Mouse (Mus musculus) CH12F3 (cell line): ENCODE data around the gene Gm5751.
"Not testable (repeated sequence)": the region's sequence is repeated elsewhere in the genome, so short reads cannot be mapped to it uniquely, and the experiment has no call there.

ENCODE experiments used
- in situ Hi-C: fragments of 300-500 bp; cut with MboI; formaldehyde crosslinking; loops from 2 replicates; pipeline ENCODE4 v1.14.3; 2020; ENCODE audit warnings: low sequenced_read_pairs

Gm5751 gene

DNA sequence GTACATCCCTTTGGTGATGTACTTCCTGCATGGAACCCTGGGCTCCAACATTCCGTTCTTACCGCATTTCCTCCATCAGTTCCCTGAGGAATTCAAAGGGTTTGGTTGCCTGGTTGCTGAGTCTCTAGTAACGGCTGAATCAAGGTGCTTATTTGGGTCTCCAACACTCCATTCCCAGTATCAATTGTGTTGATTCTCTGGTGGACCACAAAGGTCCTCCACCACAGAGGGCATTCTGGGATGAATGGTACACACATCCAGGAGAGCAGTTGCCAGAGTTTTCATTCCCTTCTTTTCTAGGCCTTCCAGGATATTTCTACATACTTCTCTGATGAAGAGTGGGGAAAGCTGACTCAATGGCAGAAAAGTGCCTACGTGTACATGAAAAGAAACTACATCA lies at the start of gene Gm5751:
Gene Gm5751 (plus strand): TSS at position 301 of the 400 bp plus-strand sequence.
- in situ Hi-C loops, result not testable (repeated sequence)

DNA sequence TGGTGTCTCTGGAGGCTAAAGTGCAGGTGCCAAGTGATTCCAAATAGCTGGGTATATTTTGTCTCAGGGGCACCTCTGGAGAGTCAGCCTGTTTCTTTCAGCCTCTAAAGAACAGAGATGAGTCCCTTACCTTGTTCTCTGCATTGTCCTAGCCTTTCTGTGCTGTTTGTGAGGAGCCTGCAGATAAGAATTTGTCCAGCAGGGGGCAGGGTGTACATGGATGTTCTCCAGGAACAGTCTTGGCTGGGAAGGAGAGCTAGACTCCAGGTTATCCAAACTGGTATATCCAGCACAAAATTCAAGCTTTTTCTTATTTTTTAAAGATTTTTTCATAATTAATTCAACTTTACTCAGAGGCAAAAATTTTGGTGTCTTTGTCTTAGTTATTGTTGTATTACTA lies 42.0 kb upstream of the Gm5751 start:
- in situ Hi-C loops, result no loop called here

DNA sequence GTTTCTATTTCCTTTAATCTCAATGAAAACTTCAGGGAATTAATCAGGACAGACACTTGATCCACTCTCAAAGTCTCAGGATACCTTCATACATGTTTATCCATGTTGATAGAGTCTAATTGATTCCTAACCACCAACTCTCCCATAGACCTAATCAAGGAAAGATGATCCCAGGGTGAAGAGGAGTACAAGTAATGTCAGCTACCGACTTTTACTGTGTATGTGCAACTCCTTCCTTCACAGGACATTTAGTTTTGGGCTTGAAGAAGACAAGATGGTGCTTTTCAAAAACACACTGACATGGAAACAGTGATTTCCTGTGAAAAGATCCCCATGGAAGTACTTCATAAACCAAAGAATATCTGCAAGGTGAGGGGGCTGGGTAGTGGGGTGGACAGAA lies 30.4 kb upstream of the Gm5751 start, which contains the start of gene Gm6592:
Gene Gm6592 (plus strand): TSS at position 301 of the 400 bp plus-strand sequence.
- in situ Hi-C loops, result no loop called here

DNA sequence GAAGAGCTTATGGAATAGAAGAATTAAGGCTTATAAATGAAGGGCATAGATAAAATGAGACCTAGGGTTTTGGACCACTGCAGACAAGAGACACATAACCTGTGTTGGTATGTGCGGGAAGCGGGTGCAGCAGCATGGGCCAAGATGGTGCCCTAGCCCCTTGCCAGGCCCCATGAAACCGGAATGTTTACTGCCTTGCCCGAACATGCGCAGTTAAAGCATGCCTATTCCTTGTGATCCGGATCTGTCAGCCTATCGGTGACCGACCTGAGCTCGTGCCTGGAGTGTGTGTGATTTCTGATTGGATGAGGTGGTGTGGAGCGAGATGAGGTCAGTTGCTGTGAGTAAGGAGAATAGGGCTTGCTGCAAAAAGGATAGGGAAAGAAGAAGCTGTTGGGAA lies 21.6 kb upstream of the Gm5751 start:
- in situ Hi-C loops, result no loop called here

DNA sequence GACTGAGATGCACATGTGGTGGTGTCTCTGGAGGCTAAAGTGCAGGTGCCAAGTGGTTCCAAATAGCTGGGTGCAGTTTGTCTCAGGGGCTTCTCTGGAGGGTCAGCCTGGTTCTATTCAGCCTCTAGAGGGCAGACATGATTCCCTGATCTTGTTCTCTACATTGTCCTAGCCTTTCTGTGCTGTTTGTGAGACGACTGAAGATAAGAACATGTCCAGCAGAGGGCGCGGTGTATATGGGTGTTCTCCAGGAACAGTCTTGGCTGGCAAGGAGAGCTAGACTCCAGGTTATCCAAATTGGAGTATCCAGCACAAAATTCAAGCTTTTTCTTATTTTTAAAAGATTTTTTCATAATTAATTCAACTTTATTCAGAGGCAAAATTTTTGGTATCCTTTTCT lies 9.7 kb upstream of the Gm5751 start:
- in situ Hi-C loops, result not testable (repeated sequence)

DNA sequence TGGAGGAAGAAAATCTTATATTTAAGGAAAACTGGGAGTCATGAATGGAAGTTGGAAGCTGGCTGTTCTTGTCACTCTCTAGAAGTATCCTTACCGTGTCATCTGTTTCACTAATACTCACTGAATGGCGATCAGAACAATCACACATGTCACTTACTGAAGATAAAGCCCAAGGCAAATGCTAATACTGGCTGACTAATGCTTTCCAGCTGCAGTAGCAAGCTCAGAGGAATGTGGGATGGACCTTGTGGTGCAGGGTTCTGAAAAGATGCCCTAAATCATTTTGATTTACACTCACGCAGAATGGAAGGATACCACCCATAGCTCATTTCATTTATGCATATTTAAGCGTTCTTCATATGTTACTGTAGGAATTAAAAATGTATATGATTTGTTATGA lies 10.3 kb downstream of the Gm5751 start:
- in situ Hi-C loops, result no loop called here

DNA sequence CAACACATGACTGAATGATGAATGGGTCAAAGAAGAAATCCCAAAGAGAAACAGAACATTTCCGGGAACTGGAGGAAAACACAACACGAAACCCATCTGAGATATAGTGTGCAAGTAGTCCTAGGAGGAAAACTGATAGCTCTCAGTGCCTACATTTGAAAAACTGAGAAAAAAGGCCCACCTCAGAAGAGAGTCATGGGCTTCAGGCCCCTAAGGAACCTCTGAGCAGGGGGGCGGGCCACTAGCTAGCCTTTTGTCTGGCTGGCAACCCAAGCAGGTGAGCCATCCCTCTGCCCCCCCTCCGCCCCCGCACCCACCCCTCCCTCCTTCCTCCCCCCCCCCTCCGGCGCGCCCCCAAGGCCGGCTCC lies 17.9 kb downstream of the Gm5751 start:
- in situ Hi-C loops, result no loop called here

DNA sequence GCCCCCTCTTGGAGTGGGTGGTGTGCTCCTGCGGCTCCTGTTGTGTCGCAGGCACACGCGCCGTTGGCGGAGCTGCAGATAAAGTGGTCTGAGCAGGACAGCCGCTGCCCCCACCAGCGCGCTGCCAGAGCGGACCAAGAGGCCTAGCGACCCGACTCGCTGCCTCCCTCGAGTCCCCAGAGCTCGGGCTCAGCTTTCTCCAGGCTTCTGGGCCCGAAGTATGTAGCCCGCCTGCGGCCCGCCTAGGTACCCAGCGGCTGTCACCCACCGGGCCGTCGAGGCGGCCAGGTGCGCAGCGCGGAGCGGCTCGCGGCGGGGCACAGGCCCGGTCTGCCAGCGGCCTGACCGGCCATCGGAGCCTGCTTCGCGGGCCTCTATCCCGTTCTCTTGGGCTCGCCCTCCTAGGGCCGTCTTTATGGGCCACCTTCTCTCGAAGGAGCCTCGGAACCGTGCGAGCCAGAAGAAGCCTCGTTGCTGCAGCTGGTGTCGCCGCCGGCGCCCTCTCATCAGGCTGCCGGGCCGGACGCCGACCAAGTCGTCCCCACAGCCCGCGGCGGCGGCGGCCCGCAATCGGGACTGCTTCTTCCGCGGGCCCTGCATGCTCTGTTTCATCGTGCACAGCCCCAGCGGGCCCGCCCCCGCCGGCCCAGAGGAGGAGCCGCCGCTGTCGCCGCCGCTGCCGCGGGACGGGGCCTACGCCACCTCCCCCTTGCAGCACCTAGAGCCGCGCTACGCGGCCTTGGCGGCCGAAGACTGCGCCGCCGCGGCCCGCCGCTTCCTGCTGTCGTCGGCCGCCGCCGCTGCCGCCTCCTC lies 18.5 kb downstream of the Gm5751 start, which contains the start of gene B630019K06Rik:
Gene B630019K06Rik (plus strand): TSS at position 40 of the 813 bp plus-strand sequence.
- in situ Hi-C loops, result no loop called here

DNA sequence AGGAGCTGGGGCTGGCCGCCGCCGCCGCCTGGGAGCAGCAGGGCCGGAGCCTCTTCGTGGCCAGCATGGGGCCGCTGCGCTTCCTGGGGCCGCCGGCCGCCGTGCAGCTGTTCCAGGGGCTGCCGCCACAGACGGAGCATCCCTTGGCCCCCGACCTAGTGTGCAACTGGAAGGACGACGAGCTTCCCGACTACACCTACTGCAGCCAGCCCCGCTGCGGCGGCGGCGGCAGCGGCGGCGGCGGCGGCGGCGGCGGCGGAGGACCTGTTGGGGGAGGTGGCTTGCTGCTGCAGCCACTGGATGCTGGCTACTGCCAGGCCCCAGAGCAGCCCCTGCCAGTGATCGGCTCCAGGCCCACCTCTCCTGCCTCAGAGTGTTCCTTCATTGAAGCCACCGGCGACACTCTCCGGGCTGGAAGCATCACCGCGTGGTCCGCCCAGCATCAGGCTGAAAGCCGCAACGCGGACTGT lies 19.2 kb downstream of the Gm5751 start:
- in situ Hi-C loops, result no loop called here

DNA sequence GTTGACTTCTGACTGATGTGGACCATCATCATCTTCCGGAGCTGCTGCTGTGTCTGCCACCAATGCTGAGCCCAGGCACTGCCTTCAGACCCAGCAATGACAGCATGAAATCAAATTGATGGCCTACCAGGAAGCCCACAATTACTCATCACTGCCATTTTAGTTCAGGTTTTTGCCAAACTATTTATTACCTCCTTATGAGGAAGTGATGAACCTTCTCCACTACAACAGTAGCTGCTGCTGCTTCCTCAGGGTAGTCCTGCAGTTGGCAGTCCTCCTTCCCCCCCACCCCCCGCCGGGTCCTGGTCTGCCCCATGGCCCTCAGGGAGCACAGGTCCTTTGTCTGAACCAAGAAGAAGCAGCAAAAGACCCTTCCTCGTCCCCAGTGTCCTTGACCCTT lies 26.8 kb downstream of the Gm5751 start:
- in situ Hi-C loops, result no loop called here

DNA sequence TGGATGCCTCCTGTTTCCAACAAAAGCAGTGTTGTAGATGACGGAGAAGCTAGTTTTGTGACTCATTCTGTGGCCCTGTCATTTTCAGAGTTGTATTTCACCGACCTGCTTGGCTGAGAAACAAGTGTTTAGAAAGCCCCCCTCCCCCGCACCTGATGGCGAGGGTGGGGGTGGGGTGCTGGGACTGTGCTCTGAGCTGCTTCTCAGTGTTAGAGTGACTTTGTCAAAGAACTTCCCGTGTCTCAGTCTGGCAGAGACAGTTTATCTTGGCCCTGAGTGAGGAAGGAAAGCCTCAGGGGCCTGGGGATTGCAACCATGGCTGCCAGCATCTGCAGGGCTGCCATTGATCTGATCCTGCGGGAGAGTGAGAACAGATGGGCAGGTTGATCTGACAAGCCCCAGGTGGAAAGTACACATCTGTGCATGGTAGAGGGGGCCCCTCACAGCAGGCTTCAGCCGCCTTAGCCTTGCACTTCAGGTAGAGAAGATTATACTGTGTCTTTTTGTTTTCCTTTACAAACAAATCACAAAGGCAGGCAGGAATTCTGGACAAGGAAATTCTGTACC lies 27.9 kb downstream of the Gm5751 start:
- in situ Hi-C loops, result no loop called here

DNA sequence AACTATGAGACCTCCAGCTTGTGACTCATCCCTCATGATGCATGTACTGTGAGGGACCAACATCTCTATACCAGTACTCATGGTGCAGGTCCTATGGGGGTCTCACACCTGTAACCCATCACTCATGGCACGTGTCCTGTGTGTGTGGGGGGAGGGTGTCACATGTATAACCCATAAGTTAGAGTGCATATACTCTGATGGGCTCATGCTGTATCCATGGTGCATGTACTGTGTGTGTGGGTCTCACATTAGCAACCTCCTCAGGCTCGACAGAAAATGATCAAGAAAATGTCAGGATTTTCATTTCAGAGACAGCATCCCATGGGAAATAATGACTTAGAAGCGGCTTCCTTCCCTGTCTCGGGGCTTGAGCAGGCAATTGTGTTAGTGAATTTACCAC lies 47.0 kb downstream of the Gm5751 start:
- in situ Hi-C loops, result no loop called here

DNA sequence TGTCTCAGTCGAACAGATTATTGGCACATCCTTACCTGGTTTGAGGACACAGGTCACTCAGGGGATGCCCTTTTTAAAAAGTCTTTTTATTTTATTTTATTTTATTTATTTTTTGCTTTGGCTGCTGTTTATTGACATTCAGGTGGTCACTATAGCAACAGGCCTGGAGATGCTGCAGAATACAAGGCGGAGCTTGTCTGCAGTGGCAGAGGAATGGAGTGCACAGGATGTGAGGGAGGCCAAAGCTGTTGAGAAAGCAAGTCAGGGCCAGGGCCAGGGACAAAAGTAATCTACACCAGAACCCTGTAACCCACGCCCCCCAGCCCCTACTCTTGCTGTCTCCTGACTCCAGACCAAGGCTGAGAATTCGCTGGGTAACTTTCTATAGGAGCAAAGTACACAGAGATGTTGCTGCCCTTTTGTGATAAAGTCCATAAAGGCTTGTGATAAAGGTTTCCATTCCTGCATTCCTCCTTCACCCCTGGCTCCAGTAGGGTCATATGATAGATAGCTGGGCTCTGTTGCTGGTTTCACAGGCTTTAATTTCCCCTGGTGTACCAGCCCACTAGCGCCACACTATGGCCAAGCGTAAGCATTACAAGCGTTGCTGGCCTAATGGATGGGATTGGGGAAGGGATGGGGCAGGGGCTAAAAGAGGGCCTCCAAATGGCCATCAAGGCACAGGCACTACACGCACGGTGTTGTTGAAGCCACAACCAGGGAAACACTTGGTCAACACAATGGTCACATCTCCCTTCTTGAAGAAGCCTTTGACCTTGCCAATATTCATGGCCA lies 48.0 kb downstream of the Gm5751 start:
- in situ Hi-C loops, result no loop called here

DNA sequence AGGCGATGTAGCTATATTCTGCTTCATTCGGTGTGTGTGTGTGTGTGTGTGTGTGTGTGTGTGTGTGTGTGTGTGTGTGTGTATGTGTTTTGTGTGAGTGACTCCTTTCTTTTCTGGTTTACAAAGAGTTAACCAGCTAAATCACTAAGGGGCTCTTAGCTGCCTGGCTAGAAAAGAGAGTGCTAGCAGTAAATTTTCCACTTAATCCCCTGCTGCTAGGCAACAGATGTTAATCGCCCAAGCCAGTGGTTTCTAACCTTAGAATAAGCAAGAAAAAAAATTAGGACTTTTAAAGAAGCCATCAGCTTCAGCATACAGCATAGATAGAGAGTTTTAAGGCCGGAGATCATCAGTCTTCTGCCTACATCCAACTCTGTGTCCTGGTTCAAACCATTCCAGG lies 53.3 kb downstream of the Gm5751 start:
- in situ Hi-C loops, result no loop called here
